Mouse (Mus musculus): ENCODE results near the gene Plin1. TPM values are rescaled to one million over a fixed set of nuclear protein-coding genes. Genes with fewer than 3 reads are reported as not detected.

The Plin1 gene
- polyA plus RNA-seq, 1 experiment = 0.14 TPM

Other genes with a start within 250 kb of the Plin1 start
- 4.6 and 5.5 TPM in 2 replicates for gene Rhcg, start 115.2 kb downstream of the Plin1 start, polyA plus RNA-seq (2012; rRNA removed)
- 0.13 and 0.18 TPM in 2 replicates for gene Ticrr, start 72.7 kb downstream of the Plin1 start, polyA plus RNA-seq (2012; rRNA removed)
- 3.2 and 3.8 TPM in 2 replicates for gene Kif7, start 17.2 kb downstream of the Plin1 start, polyA plus RNA-seq (2012; rRNA removed)
- gene Pex11a, start 10.2 kb upstream of the Plin1 start, polyA plus RNA-seq (2012; rRNA removed) = 19.1 and 19.2 TPM in 2 replicates
- 0.10 and 0.34 TPM in 2 replicates for gene Wdr93, start 10.3 kb upstream of the Plin1 start, polyA plus RNA-seq (2012; rRNA removed)
- 0.16 and 0.19 TPM in 2 replicates for gene Mesp1, start 60.9 kb upstream of the Plin1 start, polyA plus RNA-seq (2012; rRNA removed)
- 0.78 and 0.88 TPM in 2 replicates for gene Mesp2, start 77.8 kb upstream of the Plin1 start, polyA plus RNA-seq (2012; rRNA removed)
- 5.4 and 5.9 TPM in 2 replicates for gene Anpep, start 128.2 kb upstream of the Plin1 start, polyA plus RNA-seq (2012; rRNA removed)
- gene Ap3s2, start 187.7 kb upstream of the Plin1 start, polyA plus RNA-seq (2012; rRNA removed) = 41.9 and 43.5 TPM in 2 replicates
- 14.7 and 16.8 TPM in 2 replicates for gene Arpin, start 202.5 kb upstream of the Plin1 start, polyA plus RNA-seq (2012; rRNA removed)

Data from frontal cortex, adult 2 months (tissue).